Mouse (Mus musculus) MEL (cell line): ENCODE measurements around the gene Rpusd4. TPM values are rescaled to one million over a fixed set of nuclear protein-coding genes. Genes with fewer than 3 reads are reported as not detected.

ENCODE experiments used
- DNase-seq: peaks from one replicate; pipeline ENCODE4 v3.0.0; 2011; ENCODE audit warnings: low read depth, low spot score
- H3K27ac ChIP-seq: 2 replicates; pipeline ENCODE4 v1.5.1; 2012; ENCODE audit warnings: low read depth, mild to moderate bottlenecking, control low read depth, low read length, moderate library complexity; ENCODE audit not compliant: control insufficient read depth
- H3K27me3 ChIP-seq, 2 experiments: fragments of 150-350 bp in 1 of 2; sonication (generic) in 1 of 2; 2 replicates each; pipeline ENCODE4 v1.6.1; 2012; ENCODE audit warnings: low read length in 2 of 2, mild to moderate bottlenecking in 2 of 2, improper control_type of control experiment in 1 of 2, moderate library complexity in 1 of 2; ENCODE audit not compliant: insufficient read depth in 2 of 2, control insufficient read depth in 1 of 2
- H3K36me3 ChIP-seq, 2 experiments: 2 replicates each; pipeline ENCODE4 v1.6.1; 2012 to 2014; ENCODE audit warnings: low read length in 2 of 2, improper control_type of control experiment in 1 of 2, inconsistent platforms in 1 of 2, mild to moderate bottlenecking in 1 of 2; ENCODE audit not compliant: insufficient read depth in 2 of 2, control insufficient read depth in 1 of 2
- H3K4me1 ChIP-seq, 2 experiments: fragments of 150-350 bp in 1 of 2; sonication (generic) in 1 of 2; 2 replicates each; pipeline ENCODE4 v1.6.1; 2012; ENCODE audit warnings: low read length in 2 of 2, improper control_type of control experiment in 1 of 2, mild to moderate bottlenecking in 1 of 2; ENCODE audit not compliant: insufficient read depth in 2 of 2, control insufficient read depth in 1 of 2
- H3K4me3 ChIP-seq, 2 experiments: fragments of 150-350 bp in 1 of 2; sonication (generic) in 1 of 2; 2 replicates each; pipeline ENCODE4 v1.5.1; 2012; ENCODE audit warnings: low read depth in 2 of 2, low read length in 2 of 2, mild to moderate bottlenecking in 2 of 2, moderate library complexity in 2 of 2, control low read depth in 1 of 2, improper control_type of control experiment in 1 of 2; ENCODE audit not compliant: control insufficient read depth in 1 of 2, insufficient read depth in 1 of 2
- H3K79me2 ChIP-seq: 2 replicates; pipeline ENCODE4 v1.6.1; 2012; ENCODE audit warnings: mild to moderate bottlenecking, low read length, moderate library complexity; ENCODE audit not compliant: control insufficient read depth, poor library complexity, insufficient read depth
- H3K9ac ChIP-seq: 2 replicates; pipeline ENCODE4 v1.6.1; 2012; ENCODE audit warnings: low read depth, mild to moderate bottlenecking, control low read depth, low read length, moderate library complexity; ENCODE audit not compliant: control insufficient read depth, poor library complexity, severe bottlenecking
- H3K9me3 ChIP-seq: fragments of 150-350 bp; sonication (generic); replicated peaks from 2 replicates; pipeline ENCODE4 v1.6.1; 2012; ENCODE audit warnings: mild to moderate bottlenecking, low read length, improper control_type of control experiment, moderate library complexity; ENCODE audit not compliant: insufficient read depth
- CHD1 ChIP-seq: IDR thresholded peaks from 2 replicates; pipeline ENCODE4 v1.6.1; 2012; ENCODE audit warnings: low read depth, mild to moderate bottlenecking, inconsistent platforms, low read length, improper control_type of control experiment
- E2F4 ChIP-seq: IDR thresholded peaks from 2 replicates; pipeline ENCODE4 v1.6.1; 2011; ENCODE audit warnings: low read depth, low read length, improper control_type of control experiment, borderline replicate concordance
- ELF1 ChIP-seq: IDR thresholded peaks from 2 replicates; pipeline ENCODE4 v1.6.1; 2014; ENCODE audit warnings: low read depth, mild to moderate bottlenecking, inconsistent platforms, low read length, improper control_type of control experiment, moderate library complexity
- EP300 ChIP-seq, 2 experiments: IDR thresholded peaks; 2 replicates each; pipeline ENCODE4 v1.6.1; 2011; ENCODE audit warnings: improper control_type of control experiment in 2 of 2, low read length in 2 of 2, low read depth in 1 of 2, mild to moderate bottlenecking in 1 of 2
- ETS1 ChIP-seq: IDR thresholded peaks from 2 replicates; pipeline ENCODE4 v1.6.1; 2012; ENCODE audit warnings: low read depth, mild to moderate bottlenecking, inconsistent platforms, low read length, improper control_type of control experiment, moderate library complexity
- GABPA ChIP-seq: IDR thresholded peaks from 2 replicates; pipeline ENCODE4 v1.6.1; 2012; ENCODE audit warnings: low read depth, mild to moderate bottlenecking, inconsistent platforms, low read length, improper control_type of control experiment, moderate library complexity
- HCFC1 ChIP-seq: IDR thresholded peaks from 2 replicates; pipeline ENCODE4 v1.6.1; 2012; ENCODE audit warnings: low read depth, mild to moderate bottlenecking, inconsistent platforms, low read length, improper control_type of control experiment, moderate library complexity
- JUND ChIP-seq: IDR thresholded peaks from 2 replicates; pipeline ENCODE4 v1.6.1; 2011; ENCODE audit warnings: low read depth, mild to moderate bottlenecking, improper control_type of control experiment, low read length
- KAT2A ChIP-seq: conservative IDR thresholded peaks from 2 replicates; pipeline ENCODE4 v1.6.1; 2012; ENCODE audit warnings: low read depth, low read length, improper control_type of control experiment, inconsistent platforms
- MAX ChIP-seq: IDR thresholded peaks from 2 replicates; pipeline ENCODE4 v1.6.1; 2011; ENCODE audit warnings: low read length, improper control_type of control experiment
- MYB ChIP-seq: IDR thresholded peaks from 2 replicates; pipeline ENCODE4 v1.6.1; 2011; ENCODE audit warnings: mild to moderate bottlenecking, low read depth, low read length, improper control_type of control experiment
- NRF1 ChIP-seq: IDR thresholded peaks from 2 replicates; pipeline ENCODE4 v1.6.1; 2014; ENCODE audit warnings: low read depth, mild to moderate bottlenecking, inconsistent platforms, low read length, improper control_type of control experiment, moderate library complexity; ENCODE audit not compliant: poor library complexity, insufficient read depth, severe bottlenecking
- RAD21 ChIP-seq: IDR thresholded peaks from 2 replicates; pipeline ENCODE4 v1.6.1; 2011; ENCODE audit warnings: mild to moderate bottlenecking, low read depth, low read length, improper control_type of control experiment
- RCOR1 ChIP-seq: IDR thresholded peaks from 2 replicates; pipeline ENCODE4 v1.6.1; 2012; ENCODE audit warnings: low read depth, mild to moderate bottlenecking, inconsistent platforms, low read length, improper control_type of control experiment
- SIN3A ChIP-seq: IDR thresholded peaks from 2 replicates; pipeline ENCODE4 v1.6.1; 2012; ENCODE audit warnings: low read length, improper control_type of control experiment, inconsistent platforms
- TBP ChIP-seq: IDR thresholded peaks from 2 replicates; pipeline ENCODE4 v1.8.0; 2011; ENCODE audit warnings: low read depth, low read length, improper control_type of control experiment
- USF2 ChIP-seq, 2 experiments: IDR thresholded peaks; 2 replicates each; pipeline ENCODE4 v1.6.1; 2011 to 2012; ENCODE audit warnings: improper control_type of control experiment in 2 of 2, low read length in 2 of 2, borderline replicate concordance in 1 of 2, inconsistent platforms in 1 of 2, low read depth in 1 of 2, mild to moderate bottlenecking in 1 of 2; ENCODE audit not compliant: insufficient read depth in 1 of 2
- ZNF384 ChIP-seq: IDR thresholded peaks from 2 replicates; pipeline ENCODE4 v1.6.1; 2012; ENCODE audit warnings: low read depth, mild to moderate bottlenecking, inconsistent platforms, low read length, improper control_type of control experiment
- polyA plus RNA-seq, 2 experiments: library from polyadenylated mRNA; stranded (reverse) in 1 of 2; unstranded in 1 of 2; fragments of >175 nt in 1 of 2; fragments of >200 nt in 1 of 2; gene quantifications; 2 replicates each; pipeline versions ENCODE4 v1.2.1 to v1.2.4; 2012; ENCODE audit warnings: low replicate concordance in 2 of 2, low read depth in 1 of 2; ENCODE audit not compliant: insufficient read length in 2 of 2, insufficient read depth in 1 of 2, missing spikeins in 1 of 2
- total RNA-seq: library from RNA; depleted of rRNA; stranded (reverse); fragments of 300-350 nt; gene quantifications from 2 replicates; pipeline ENCODE4 v1.2.3, GENCODE M21; 2012

The Rpusd4 gene
- total and polyA plus RNA-seq, 3 experiments: 36.3 to 40.9 TPM; not detected in 1

- H3K36me3 ChIP-seq: no peaks in the 10 kb centered on the region
- TF ChIP-seq GABPA: no peak
- TF ChIP-seq EP300 (IDR thresholded peaks at IDR 0.05; ENCODE audit: low read depth in 1 of 2, low read length in 2 of 2): no peak
- no peak for TF ChIP-seq E2F4
- TF ChIP-seq NRF1: no peak
- no peak for TF ChIP-seq SIN3A
- TF ChIP-seq RCOR1: no peak
- TF ChIP-seq, all 39 proteins: peak for 0
- H3K4me1 ChIP-seq: no peaks in the 10 kb centered on the region
- H3K27ac ChIP-seq: no peak overlapping the region
- H3K9me3 ChIP-seq: no peaks in the 10 kb centered on the region
- no peak overlapping the region for H3K9ac ChIP-seq
- no peaks in the 10 kb centered on the region for H3K27me3 ChIP-seq
- no peak overlapping the region for H3K4me3 ChIP-seq
- DNase-seq: no peak
- no peaks in the 10 kb centered on the region for H3K79me2 ChIP-seq
Observed at GRCm38 (mm10) chr9:35314254-35314653, 46.6 kb downstream of the Rpusd4 start.

GRCm38 (mm10) chr9:35316771-35317211, 49.1 kb downstream of the Rpusd4 start:
- H3K27ac ChIP-seq: no peak overlapping the region

GRCm38 (mm10) chr9:35317233-35317980, 49.7 kb downstream of the Rpusd4 start:
- no peaks in the 10 kb centered on the region for H3K27me3 ChIP-seq
- H3K9me3 ChIP-seq: no peaks in the 10 kb centered on the region
- H3K4me1 ChIP-seq: no peaks in the 10 kb centered on the region
- DNase-seq: no peak
- no peak for TF ChIP-seq TBP
- TF ChIP-seq KAT2A: no peak
- TF ChIP-seq EP300 (IDR thresholded peaks at IDR 0.05; ENCODE audit: low read depth in 1 of 2, low read length in 2 of 2): no peak
- TF ChIP-seq ELF1: no peak
- no peak for TF ChIP-seq E2F4
- TF ChIP-seq JUND: no peak
- TF ChIP-seq MYB: no peak
- no peak for TF ChIP-seq CHD1
- no peak for TF ChIP-seq RAD21
- no peak for TF ChIP-seq ETS1
- TF ChIP-seq MAX: no peak
- TF ChIP-seq RCOR1: no peak
- TF ChIP-seq, all 39 proteins: peak for 0
- no peak overlapping the region for H3K4me3 ChIP-seq
- no peaks in the 10 kb centered on the region for H3K36me3 ChIP-seq
- H3K79me2 ChIP-seq: no peaks in the 10 kb centered on the region
- H3K9ac ChIP-seq: no peak overlapping the region
- H3K27ac ChIP-seq: no peak overlapping the region

More at GRCm38 (mm10) chr9:35316771-35317211, 49.1 kb downstream of the Rpusd4 start:
- no peak for TF ChIP-seq HCFC1
- no peak for TF ChIP-seq JUND
- TF ChIP-seq USF2 (IDR thresholded peaks at IDR 0.05; ENCODE audit: borderline replicate concordance in 1 of 2, insufficient read depth in 1 of 2, low read depth in 1 of 2, low read length in 2 of 2): no peak
- no peak for TF ChIP-seq ZNF384
- TF ChIP-seq TBP: no peak
- no peak for TF ChIP-seq SIN3A
- TF ChIP-seq KAT2A: no peak
- H3K36me3 ChIP-seq: no peaks in the 10 kb centered on the region
- H3K9ac ChIP-seq: no peak overlapping the region
- no peaks in the 10 kb centered on the region for H3K9me3 ChIP-seq
- no peak overlapping the region for H3K4me3 ChIP-seq
- H3K79me2 ChIP-seq: no peaks in the 10 kb centered on the region
- no peaks in the 10 kb centered on the region for H3K27me3 ChIP-seq
- no peaks in the 10 kb centered on the region for H3K4me1 ChIP-seq
- no peak for DNase-seq
